Mouse (Mus musculus) cortical plate, adult 2 months (tissue): Measurements from ENCODE around the gene Lrfn5.

Experiments
- CTCF ChIP-seq: fragments of 200-500 bp; IDR thresholded peaks from 2 replicates; pipeline ENCODE4 v1.5.1; 2011; ENCODE audit warnings: mild to moderate bottlenecking, control low read depth, low read length; ENCODE audit not compliant: insufficient read depth; ENCODE audit errors: extremely low read depth
- POLR2A ChIP-seq: fragments of 200-500 bp; IDR thresholded peaks from 2 replicates; pipeline ENCODE4 v1.6.1; 2011; ENCODE audit warnings: mild to moderate bottlenecking, low read length, control low read depth; ENCODE audit not compliant: insufficient read depth; ENCODE audit errors: extremely low read depth

DNA sequence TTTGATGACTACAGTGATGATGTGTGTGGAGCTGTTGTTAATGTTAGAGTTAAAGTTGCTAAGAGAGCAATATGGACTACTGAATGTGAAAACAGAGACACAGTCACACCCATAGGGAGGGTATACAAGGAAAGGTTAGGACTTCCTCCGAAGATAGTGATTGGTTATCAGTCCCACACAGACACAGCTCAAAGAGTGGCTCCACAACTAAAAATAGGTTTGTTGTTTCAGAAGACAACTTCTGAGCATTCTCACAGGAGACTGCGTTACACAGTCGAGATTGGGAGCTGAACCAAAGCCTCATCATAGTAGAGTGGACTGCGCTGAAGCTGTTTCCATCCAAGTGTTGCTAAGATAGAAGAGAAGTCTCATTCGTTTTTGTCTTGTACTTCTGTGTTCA lies 57.0 kb downstream of the Lrfn5 start:
- TF ChIP-seq POLR2A (no peak), CTCF (no peak)
